Mouse (Mus musculus): ENCODE data around the gene Slc1a7.

DNA sequence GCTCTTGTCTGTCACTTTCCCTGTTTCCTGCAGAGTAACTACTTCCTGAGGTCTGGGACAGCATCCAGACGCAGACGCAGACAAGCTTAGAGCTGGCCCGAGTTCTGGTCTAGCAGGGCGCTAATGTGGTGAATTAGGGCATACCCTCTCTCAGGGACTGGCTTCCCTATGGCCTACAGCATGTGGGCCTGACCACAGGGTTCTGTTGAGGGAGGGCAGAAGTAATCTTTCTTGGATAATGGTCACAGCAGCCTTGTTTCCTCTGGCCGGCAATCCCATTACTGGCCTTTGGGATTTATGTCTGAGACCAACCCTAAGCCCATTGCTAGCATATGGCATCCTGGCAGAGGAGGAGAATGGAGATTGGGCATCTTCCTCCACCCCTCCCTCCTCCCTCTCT lies 22.7 kb downstream of the Slc1a7 start:
- TF ChIP-seq POLR2A (IDR thresholded peaks at IDR 0.05; ENCODE audit: insufficient read depth, low read depth, low read length) (no peak), CTCF (IDR thresholded peaks at IDR 0.05; ENCODE audit: insufficient read depth, low read depth, low read length) (no peak)

All from olfactory bulb, adult 2 months (tissue).